Mouse (Mus musculus): ENCODE data around the gene Gm43720. TPM values are rescaled to one million over a fixed set of nuclear protein-coding genes. Genes with fewer than 3 reads are reported as not detected.

Gm43720 gene
- 0.17 and 0.19 TPM in 2 replicates for polyA plus RNA-seq (2015; fragmentation: Nextera tagmentation; extraction: Ambion mirVana)

GRCm38 (mm10) chr5:138279585-138280424 lies at the start of gene Gm43720, which contains the start of the genes Gpc2 and Stag3:
TSS of gene Gm43720 (minus strand) at chr5:138279958.
TSS of gene Gpc2 (minus strand) at chr5:138280005.
TSS of gene Stag3 (plus strand) at chr5:138280240.
- WGBS, result under 1% methylated on average over 56 of the region's 56 CpGs
- Histone ChIP-seq H3K4me2 (peak within 1 kb of the TSS; percentile 79), H3K4me3 (peak within 1 kb of the TSS; percentile 68), H3K27me3 (no peaks in the 10 kb centered on the region), H3K4me1 (replicated peaks) (peaks cover 49% of the 10 kb centered on the region), H3K27ac (replicated peaks) (peak within 1 kb of the TSS; percentile 79), H3K36me3 (peaks cover 10% of the 10 kb centered on the region), H3K9ac (peak within 1 kb of the TSS; percentile 72), H3K9me3 (no peaks in the 10 kb centered on the region)
- peak; percentile 99 for ATAC-seq (ENCODE audit: low FRiP score, low read depth)

GRCm38 (mm10) chr5:138312795-138313194 lies 33.0 kb upstream of the Gm43720 start:
- H3K9ac ChIP-seq, result no peak overlapping the region
- ATAC-seq (ENCODE audit: low FRiP score, low read depth), result no peak
- no peak overlapping the region for H3K4me2 ChIP-seq
- H3K36me3 ChIP-seq, result no peaks in the 10 kb centered on the region; the same call in 1 of the 2 replicates
- no peaks in the 10 kb centered on the region for H3K27me3 ChIP-seq
- no peak overlapping the region for H3K4me3 ChIP-seq
- WGBS, result 92% methylated on average over 3 of the region's 3 CpGs
- H3K4me1 ChIP-seq (replicated peaks), result no peaks in the 10 kb centered on the region
- H3K27ac ChIP-seq (replicated peaks), result no peak overlapping the region
- H3K9me3 ChIP-seq, result no peaks in the 10 kb centered on the region

- no peak overlapping the region for H3K9ac ChIP-seq
- 86% methylated on average over 2 of the region's 2 CpGs for WGBS
- ATAC-seq (ENCODE audit: low FRiP score, low read depth), result no peak
- H3K36me3 ChIP-seq, result peaks cover 17% of the 10 kb centered on the region; the same call in 1 of the 2 replicates
- no peaks in the 10 kb centered on the region for H3K4me1 ChIP-seq (replicated peaks)
- H3K27ac ChIP-seq (replicated peaks), result no peak overlapping the region
- no peaks in the 10 kb centered on the region for H3K27me3 ChIP-seq
- no peak overlapping the region for H3K4me3 ChIP-seq
- H3K9me3 ChIP-seq, result no peaks in the 10 kb centered on the region
- H3K4me2 ChIP-seq, result no peak overlapping the region
These were observed 19.9 kb upstream of the Gm43720 start for GRCm38 (mm10) chr5:138299613-138300012.

- ATAC-seq (ENCODE audit: low FRiP score, low read depth), result no peak
- H3K27me3 ChIP-seq, result no peaks in the 10 kb centered on the region
- H3K9ac ChIP-seq, result no peak overlapping the region
- no peak overlapping the region for H3K4me3 ChIP-seq
- H3K36me3 ChIP-seq, result peaks cover 8% of the 10 kb centered on the region; the same call in 1 of the 2 replicates
- H3K9me3 ChIP-seq, result no peaks in the 10 kb centered on the region
- no peak overlapping the region for H3K4me2 ChIP-seq
- no peaks in the 10 kb centered on the region for H3K4me1 ChIP-seq (replicated peaks)
- H3K27ac ChIP-seq (replicated peaks), result no peak overlapping the region
These were observed 14.4 kb upstream of the Gm43720 start for GRCm38 (mm10) chr5:138294158-138294557.

GRCm38 (mm10) chr5:138291638-138292037 lies 11.9 kb upstream of the Gm43720 start:
- no peaks in the 10 kb centered on the region for H3K4me1 ChIP-seq (replicated peaks)
- ATAC-seq (ENCODE audit: low FRiP score, low read depth), result no peak
- no peak overlapping the region for H3K4me3 ChIP-seq
- peaks cover 3% of the 10 kb centered on the region; the same call in 1 of the 2 replicates for H3K36me3 ChIP-seq
- 81% methylated on average over 1 of the region's 1 CpGs for WGBS
- H3K27ac ChIP-seq (replicated peaks), result no peak overlapping the region
- H3K9ac ChIP-seq, result no peak overlapping the region
- H3K4me2 ChIP-seq, result no peak overlapping the region
- H3K27me3 ChIP-seq, result no peaks in the 10 kb centered on the region
- H3K9me3 ChIP-seq, result no peaks in the 10 kb centered on the region

- H3K4me3 ChIP-seq, result no peak overlapping the region
- no peak for ATAC-seq (ENCODE audit: low FRiP score, low read depth)
- WGBS, result 77% methylated on average over 3 of the region's 3 CpGs
These were observed 8.1 kb upstream of the Gm43720 start for GRCm38 (mm10) chr5:138287861-138288260.

GRCm38 (mm10) chr5:138283540-138283939 lies 3.8 kb upstream of the Gm43720 start:
- H3K9me3 ChIP-seq, result no peaks in the 10 kb centered on the region
- no peak for ATAC-seq (ENCODE audit: low FRiP score, low read depth)
- 58% methylated on average over 1 of the region's 1 CpGs for WGBS
- H3K27me3 ChIP-seq, result no peaks in the 10 kb centered on the region
- H3K9ac ChIP-seq, result no peak overlapping the region
- H3K36me3 ChIP-seq, result no peaks in the 10 kb centered on the region
- no peak overlapping the region for H3K4me2 ChIP-seq
- H3K4me1 ChIP-seq (replicated peaks), result peaks cover 11% of the 10 kb centered on the region
- H3K27ac ChIP-seq (replicated peaks), result no peak overlapping the region
- H3K4me3 ChIP-seq, result no peak overlapping the region

More at GRCm38 (mm10) chr5:138287861-138288260, 8.1 kb upstream of the Gm43720 start:
- Histone ChIP-seq H3K4me1 (replicated peaks) (no peaks in the 10 kb centered on the region), H3K4me2 (no peak overlapping the region), H3K27me3 (no peaks in the 10 kb centered on the region), H3K9me3 (no peaks in the 10 kb centered on the region), H3K9ac (no peak overlapping the region), H3K36me3 (peaks cover 3% of the 10 kb centered on the region; the same call in 1 of the 2 replicates), H3K27ac (replicated peaks) (no peak overlapping the region)

GRCm38 (mm10) chr5:138281798-138282197 lies 2.0 kb upstream of the Gm43720 start:
- Histone ChIP-seq H3K27ac (replicated peaks) (no peak overlapping the region), H3K27me3 (no peaks in the 10 kb centered on the region), H3K9me3 (no peaks in the 10 kb centered on the region), H3K9ac (no peak overlapping the region), H3K4me1 (replicated peaks) (peaks cover 29% of the 10 kb centered on the region), H3K36me3 (peaks cover 9% of the 10 kb centered on the region), H3K4me3 (no peak overlapping the region), H3K4me2 (no peak overlapping the region)
- 75% methylated on average over 2 of the region's 2 CpGs for WGBS
- ATAC-seq (ENCODE audit: low FRiP score, low read depth), result no peak

- H3K4me3 ChIP-seq, result peak overlapping the region; percentile 68; the same call in 1 of the 2 replicates
- peak overlapping the region; percentile 79 for H3K4me2 ChIP-seq
- H3K27me3 ChIP-seq, result no peaks in the 10 kb centered on the region
- no peaks in the 10 kb centered on the region for H3K9me3 ChIP-seq
- H3K4me1 ChIP-seq (replicated peaks), result peaks cover 39% of the 10 kb centered on the region
- peaks cover 10% of the 10 kb centered on the region for H3K36me3 ChIP-seq
- 93% methylated on average over 15 of the region's 15 CpGs for WGBS
- H3K9ac ChIP-seq, result no peak overlapping the region
- no peak for ATAC-seq (ENCODE audit: low FRiP score, low read depth)
- no peak overlapping the region for H3K27ac ChIP-seq (replicated peaks)
These were observed 1.1 kb upstream of the Gm43720 start for GRCm38 (mm10) chr5:138280829-138281228.

- H3K36me3 ChIP-seq, result peaks cover 10% of the 10 kb centered on the region
- no peaks in the 10 kb centered on the region for H3K9me3 ChIP-seq
- H3K27ac ChIP-seq (replicated peaks), result peak overlapping the region; percentile 28
- H3K4me1 ChIP-seq (replicated peaks), result peaks cover 43% of the 10 kb centered on the region
- peak overlapping the region; percentile 79 for H3K4me2 ChIP-seq
- peak overlapping the region; percentile 68 for H3K4me3 ChIP-seq
- ATAC-seq (ENCODE audit: low FRiP score, low read depth), result no peak
- no peak overlapping the region for H3K9ac ChIP-seq
- 27% methylated on average over 26 of the region's 26 CpGs for WGBS
- no peaks in the 10 kb centered on the region for H3K27me3 ChIP-seq
These were observed 639 bp upstream of the Gm43720 start for GRCm38 (mm10) chr5:138280425-138280768.

- H3K9me3 ChIP-seq, result no peaks in the 10 kb centered on the region
- H3K4me3 ChIP-seq, result peak overlapping the region; percentile 68
- ATAC-seq (ENCODE audit: low FRiP score, low read depth), result no peak
- peak overlapping the region; percentile 79 for H3K4me2 ChIP-seq
- H3K27ac ChIP-seq (replicated peaks), result no peak overlapping the region
- H3K4me1 ChIP-seq (replicated peaks), result peaks cover 58% of the 10 kb centered on the region
- H3K27me3 ChIP-seq, result no peaks in the 10 kb centered on the region
- peak overlapping the region; percentile 72; the same call in 1 of the 2 replicates for H3K9ac ChIP-seq
- H3K36me3 ChIP-seq, result peaks cover 10% of the 10 kb centered on the region
- WGBS, result 84% methylated on average over 7 of the region's 7 CpGs
These were observed 1.8 kb downstream of the Gm43720 start for GRCm38 (mm10) chr5:138277994-138278393.

- Histone ChIP-seq H3K27ac (replicated peaks) (no peak overlapping the region), H3K27me3 (no peaks in the 10 kb centered on the region), H3K9ac (peak overlapping the region; percentile 39), H3K4me3 (peak overlapping the region; percentile 33), H3K9me3 (no peaks in the 10 kb centered on the region), H3K4me2 (peak overlapping the region; percentile 63), H3K36me3 (peaks cover 10% of the 10 kb centered on the region), H3K4me1 (replicated peaks) (peaks cover 59% of the 10 kb centered on the region)
- WGBS, result 10% methylated on average over 41 of the region's 41 CpGs
- ATAC-seq (ENCODE audit: low FRiP score, low read depth), result no peak
These were observed 4.3 kb downstream of the Gm43720 start for GRCm38 (mm10) chr5:138275216-138276050.
